Mouse (Mus musculus) embryonic fibroblast, embryonic 13.5 days (primary cell): ENCODE measurements around the gene Eif2ak3.

Experiments
- CTCF ChIP-seq: IDR thresholded peaks from 2 replicates; pipeline ENCODE4 v1.5.1; 2011; ENCODE audit warnings: mild to moderate bottlenecking, control low read depth, low read length, moderate library complexity, borderline replicate concordance; ENCODE audit not compliant: insufficient read depth
- POLR2A ChIP-seq: IDR thresholded peaks from 2 replicates; pipeline ENCODE4 v1.6.1; 2011; ENCODE audit warnings: low read depth, mild to moderate bottlenecking, control low read depth, low read length, moderate library complexity

DNA sequence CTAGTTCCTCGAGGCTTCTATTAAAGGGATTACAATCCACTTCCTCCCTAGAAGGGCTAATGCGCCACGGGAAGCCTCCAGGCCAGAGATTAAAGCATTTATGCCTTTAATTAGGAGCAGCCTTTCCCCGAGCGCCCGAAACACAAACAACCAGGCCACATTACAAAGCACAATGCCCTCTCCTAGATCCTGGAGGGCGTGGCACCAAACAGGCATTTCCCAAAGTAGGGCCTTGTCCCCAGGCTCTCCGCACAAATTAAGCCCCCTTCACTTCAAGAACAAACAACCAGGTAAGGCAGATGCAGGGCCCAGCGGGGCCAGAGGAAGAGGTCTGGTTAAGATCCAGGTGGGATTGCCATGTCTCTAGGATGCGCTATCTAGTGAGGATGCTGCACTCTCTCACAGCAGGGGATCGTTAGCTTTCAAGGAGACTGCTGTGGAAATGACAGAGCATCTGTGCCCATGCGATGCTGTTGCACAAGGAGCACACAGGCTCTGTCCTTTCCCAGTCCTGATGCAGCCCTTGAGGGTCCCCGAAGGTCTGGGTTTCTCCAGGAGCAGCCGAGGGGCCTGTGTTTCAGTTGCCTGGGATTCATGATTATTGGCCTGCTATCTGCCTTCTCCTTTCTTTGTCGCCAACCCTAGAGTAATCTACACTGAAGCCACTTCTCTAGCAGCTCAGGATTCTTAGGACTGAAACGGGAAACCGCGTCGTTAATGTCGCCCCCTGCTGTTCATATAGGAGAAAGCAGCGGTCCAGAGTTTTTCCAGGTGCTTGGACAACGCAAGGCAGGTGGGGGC lies 77.2 kb downstream of the Eif2ak3 start:
- TF ChIP-seq POLR2A (no peak), CTCF (peak; percentile 28; the same call in 1 of the 2 replicates)
